Mouse (Mus musculus) kidney, adult 2 months (tissue): ENCODE data around the gene Pdcd6.
A peak's percentile ranks its signal among the peaks of the same experiment; 100 is the strongest.

Experiments
- CTCF ChIP-seq: fragments of 200-500 bp; conservative IDR thresholded peaks from 2 replicates; pipeline ENCODE4 v1.5.1; 2011; ENCODE audit warnings: low read depth, mild to moderate bottlenecking, control low read depth, low read length, moderate library complexity, mixed read lengths; ENCODE audit not compliant: insufficient read depth, insufficient read length
- POLR2A ChIP-seq: fragments of 200-500 bp; IDR thresholded peaks from one replicate; pipeline ENCODE4 v1.6.1; 2011; ENCODE audit warnings: low read depth, low read length, control low read depth

- peak; percentile 51 for TF ChIP-seq POLR2A
- no peak for TF ChIP-seq CTCF
Observed at GRCm38 (mm10) chr13:74349566-74350434, 32.4 kb upstream of the Pdcd6 start, which contains the start of the genes Sdha and Ccdc127.
